Mouse (Mus musculus): ENCODE measurements around the gene Emc1. TPM values are rescaled to one million over a fixed set of nuclear protein-coding genes. Genes with fewer than 3 reads are reported as not detected.
A peak's percentile ranks its signal among the peaks of the same experiment; 100 is the strongest.

Gene Emc1
- polyA plus RNA-seq (2015; fragmentation: Nextera tagmentation; extraction: Ambion mirVana) = 16.7 and 18.0 TPM in 2 replicates

- H3K9ac ChIP-seq (ENCODE audit: low read depth, low read length) = peak within 1 kb of the TSS; percentile 94
- peak within 1 kb of the TSS; percentile 82 for H3K4me3 ChIP-seq (ENCODE audit: low read length)
- peaks cover 17% of the 10 kb centered on the region for H3K4me1 ChIP-seq (ENCODE audit: control insufficient read depth, insufficient read depth, low read length)
- peak; percentile 95 for ATAC-seq
- H3K36me3 ChIP-seq (ENCODE audit: control insufficient read depth, insufficient read depth, low read length) = peaks cover 15% of the 10 kb centered on the region; the same call in 1 of the 2 replicates
- no peaks in the 10 kb centered on the region for H3K9me3 ChIP-seq (ENCODE audit: control insufficient read depth, low read length)
- no peaks in the 10 kb centered on the region for H3K27me3 ChIP-seq (replicated peaks; ENCODE audit: control insufficient read depth, insufficient read depth, low read length)
- H3K4me2 ChIP-seq (ENCODE audit: low read depth, low read length) = peak within 1 kb of the TSS; percentile 75
- WGBS = under 1% methylated on average over 63 of the region's 64 CpGs
- H3K27ac ChIP-seq (ENCODE audit: low read length) = peak within 1 kb of the TSS; percentile 98
These were observed at the start of gene Emc1, which contains the start of the genes Mrto4 and Ubr4 for GRCm38 (mm10) chr4:139351931-139352711. Gene Emc1, plus strand, starts transcription at chr4:139352587. Gene Mrto4, minus strand, starts transcription at chr4:139352576. Gene Ubr4, plus strand, starts transcription at chr4:139352609.

GRCm38 (mm10) chr4:139305521-139305920 lies 46.9 kb upstream of the Emc1 start:
- H3K27me3 ChIP-seq (replicated peaks; ENCODE audit: control insufficient read depth, insufficient read depth, low read length) = no peaks in the 10 kb centered on the region
- WGBS = 82% methylated on average over 3 of the region's 3 CpGs

GRCm38 (mm10) chr4:139307916-139308315 lies 44.5 kb upstream of the Emc1 start:
- no peaks in the 10 kb centered on the region for H3K36me3 ChIP-seq (ENCODE audit: control insufficient read depth, insufficient read depth, low read length)
- no peak overlapping the region for H3K4me2 ChIP-seq (ENCODE audit: low read depth, low read length)
- 83% methylated on average over 5 of the region's 5 CpGs for WGBS
- no peaks in the 10 kb centered on the region for H3K27me3 ChIP-seq (replicated peaks; ENCODE audit: control insufficient read depth, insufficient read depth, low read length)
- no peak for ATAC-seq
- no peak overlapping the region for H3K27ac ChIP-seq (ENCODE audit: low read length)
- no peak overlapping the region for H3K4me3 ChIP-seq (ENCODE audit: low read length)
- no peaks in the 10 kb centered on the region for H3K9me3 ChIP-seq (ENCODE audit: control insufficient read depth, low read length)
- H3K4me1 ChIP-seq (ENCODE audit: control insufficient read depth, insufficient read depth, low read length) = no peaks in the 10 kb centered on the region; the same call in 1 of the 2 replicates
- no peak overlapping the region for H3K9ac ChIP-seq (ENCODE audit: low read depth, low read length)

More at GRCm38 (mm10) chr4:139305521-139305920, 46.9 kb upstream of the Emc1 start:
- Histone ChIP-seq H3K27ac (ENCODE audit: low read length) (no peak overlapping the region), H3K4me3 (ENCODE audit: low read length) (no peak overlapping the region), H3K9ac (ENCODE audit: low read depth, low read length) (no peak overlapping the region), H3K9me3 (ENCODE audit: control insufficient read depth, low read length) (no peaks in the 10 kb centered on the region), H3K4me1 (ENCODE audit: control insufficient read depth, insufficient read depth, low read length) (no peaks in the 10 kb centered on the region), H3K36me3 (ENCODE audit: control insufficient read depth, insufficient read depth, low read length) (no peaks in the 10 kb centered on the region), H3K4me2 (ENCODE audit: low read depth, low read length) (no peak overlapping the region)
- no peak for ATAC-seq

GRCm38 (mm10) chr4:139309651-139310050 lies 42.7 kb upstream of the Emc1 start:
- Histone ChIP-seq H3K27ac (ENCODE audit: low read length) (no peak overlapping the region), H3K27me3 (replicated peaks; ENCODE audit: control insufficient read depth, insufficient read depth, low read length) (no peaks in the 10 kb centered on the region), H3K4me3 (ENCODE audit: low read length) (peak overlapping the region; percentile 89), H3K4me1 (ENCODE audit: control insufficient read depth, insufficient read depth, low read length) (no peaks in the 10 kb centered on the region; the same call in 1 of the 2 replicates), H3K36me3 (ENCODE audit: control insufficient read depth, insufficient read depth, low read length) (no peaks in the 10 kb centered on the region; the same call in 1 of the 2 replicates), H3K9me3 (ENCODE audit: control insufficient read depth, low read length) (no peaks in the 10 kb centered on the region), H3K9ac (ENCODE audit: low read depth, low read length) (peak overlapping the region; percentile 98), H3K4me2 (ENCODE audit: low read depth, low read length) (peak overlapping the region; percentile 84)
- no peak for ATAC-seq
- WGBS = 22% methylated on average over 6 of the region's 6 CpGs

GRCm38 (mm10) chr4:139310171-139310898 lies 42.1 kb upstream of the Emc1 start, which contains the start of the genes Pqlc2 and Akr7a5:
Gene Pqlc2, minus strand, starts transcription at chr4:139310708.
Gene Akr7a5, plus strand, starts transcription at chr4:139310744.
- H3K9ac ChIP-seq (ENCODE audit: low read depth, low read length) = peak within 1 kb of the TSS; percentile 98
- peaks cover under 1% of the 10 kb centered on the region; the same call in 1 of the 2 replicates for H3K36me3 ChIP-seq (ENCODE audit: control insufficient read depth, insufficient read depth, low read length)
- peak within 1 kb of the TSS; percentile 84 for H3K4me2 ChIP-seq (ENCODE audit: low read depth, low read length)
- under 1% methylated on average over 63 of the region's 63 CpGs for WGBS
- H3K4me3 ChIP-seq (ENCODE audit: low read length) = peak within 1 kb of the TSS; percentile 89
- H3K27ac ChIP-seq (ENCODE audit: low read length) = peak within 1 kb of the TSS; percentile 97
- no peaks in the 10 kb centered on the region; the same call in 1 of the 2 replicates for H3K4me1 ChIP-seq (ENCODE audit: control insufficient read depth, insufficient read depth, low read length)
- H3K27me3 ChIP-seq (replicated peaks; ENCODE audit: control insufficient read depth, insufficient read depth, low read length) = no peaks in the 10 kb centered on the region
- peak; percentile 87 for ATAC-seq
- no peaks in the 10 kb centered on the region for H3K9me3 ChIP-seq (ENCODE audit: control insufficient read depth, low read length)

GRCm38 (mm10) chr4:139310899-139311701 lies 41.3 kb upstream of the Emc1 start:
- Histone ChIP-seq H3K4me3 (ENCODE audit: low read length) (peak overlapping the region; percentile 89), H3K36me3 (ENCODE audit: control insufficient read depth, insufficient read depth, low read length) (peaks cover 2% of the 10 kb centered on the region; the same call in 1 of the 2 replicates), H3K27ac (ENCODE audit: low read length) (peak overlapping the region; percentile 97), H3K9me3 (ENCODE audit: control insufficient read depth, low read length) (no peaks in the 10 kb centered on the region), H3K4me1 (ENCODE audit: control insufficient read depth, insufficient read depth, low read length) (no peaks in the 10 kb centered on the region; the same call in 1 of the 2 replicates), H3K27me3 (replicated peaks; ENCODE audit: control insufficient read depth, insufficient read depth, low read length) (no peaks in the 10 kb centered on the region), H3K9ac (ENCODE audit: low read depth, low read length) (peak overlapping the region; percentile 98), H3K4me2 (ENCODE audit: low read depth, low read length) (peak overlapping the region; percentile 84)
- ATAC-seq = peak; percentile 74
- under 1% methylated on average over 53 of the region's 53 CpGs for WGBS

- H3K4me1 ChIP-seq (ENCODE audit: control insufficient read depth, insufficient read depth, low read length) = no peaks in the 10 kb centered on the region; the same call in 1 of the 2 replicates
- no peaks in the 10 kb centered on the region for H3K27me3 ChIP-seq (replicated peaks; ENCODE audit: control insufficient read depth, insufficient read depth, low read length)
- H3K36me3 ChIP-seq (ENCODE audit: control insufficient read depth, insufficient read depth, low read length) = peaks cover 5% of the 10 kb centered on the region; the same call in 1 of the 2 replicates
- no peaks in the 10 kb centered on the region for H3K9me3 ChIP-seq (ENCODE audit: control insufficient read depth, low read length)
- WGBS = 18% methylated on average over 14 of the region's 14 CpGs
- H3K27ac ChIP-seq (ENCODE audit: low read length) = peak overlapping the region; percentile 97
- H3K4me2 ChIP-seq (ENCODE audit: low read depth, low read length) = peak overlapping the region; percentile 84
- peak overlapping the region; percentile 89 for H3K4me3 ChIP-seq (ENCODE audit: low read length)
- ATAC-seq = peak; percentile 62
- H3K9ac ChIP-seq (ENCODE audit: low read depth, low read length) = peak overlapping the region; percentile 98
These were observed 40.7 kb upstream of the Emc1 start for GRCm38 (mm10) chr4:139311707-139312106.

GRCm38 (mm10) chr4:139312632-139313031 lies 39.8 kb upstream of the Emc1 start:
- WGBS = 64% methylated on average over 4 of the region's 4 CpGs
- H3K9me3 ChIP-seq (ENCODE audit: control insufficient read depth, low read length) = no peaks in the 10 kb centered on the region
- no peak for ATAC-seq
- H3K27me3 ChIP-seq (replicated peaks; ENCODE audit: control insufficient read depth, insufficient read depth, low read length) = no peaks in the 10 kb centered on the region
- peaks cover 8% of the 10 kb centered on the region; the same call in 1 of the 2 replicates for H3K36me3 ChIP-seq (ENCODE audit: control insufficient read depth, insufficient read depth, low read length)
- no peaks in the 10 kb centered on the region; the same call in 1 of the 2 replicates for H3K4me1 ChIP-seq (ENCODE audit: control insufficient read depth, insufficient read depth, low read length)
- H3K27ac ChIP-seq (ENCODE audit: low read length) = no peak overlapping the region
- H3K9ac ChIP-seq (ENCODE audit: low read depth, low read length) = no peak overlapping the region
- peak overlapping the region; percentile 89; the same call in 1 of the 2 replicates for H3K4me3 ChIP-seq (ENCODE audit: low read length)
- peak overlapping the region; percentile 84 for H3K4me2 ChIP-seq (ENCODE audit: low read depth, low read length)
